Mouse (Mus musculus) kidney, adult 2 months (tissue): ENCODE measurements at regions not wholly inside any gene's neighbourhood (a gene's known extent, or its start where the extent isn't known, plus 50 kb on each side); places are given as distances from the start of the nearest gene placed in this dataset.

Experiments
- CTCF ChIP-seq: fragments of 200-500 bp; conservative IDR thresholded peaks from 2 replicates; pipeline ENCODE4 v1.5.1; 2011; ENCODE audit warnings: low read depth, mild to moderate bottlenecking, control low read depth, low read length, moderate library complexity, mixed read lengths; ENCODE audit not compliant: insufficient read depth, insufficient read length
- POLR2A ChIP-seq: fragments of 200-500 bp; IDR thresholded peaks from one replicate; pipeline ENCODE4 v1.6.1; 2011; ENCODE audit warnings: low read depth, low read length, control low read depth

GRCm38 (mm10) chr16:55698489-55698892 lies 140.2 kb downstream of the Nfkbiz start:
- no peak for TF ChIP-seq CTCF
- TF ChIP-seq POLR2A, result no peak
